Mouse (Mus musculus) large intestine, adult 2 months (tissue): ENCODE results near the gene Usp18. TPM values are rescaled to one million over a fixed set of nuclear protein-coding genes. Genes with fewer than 3 reads are reported as not detected.

ENCODE experiments used
- DNase-seq: peaks from one replicate; pipeline ENCODE4 v3.0.0-alpha.2; 2012; ENCODE audit warnings: low read depth, low spot score
- WGBS: fragments of 180-500 bp; shearing (Covaris S2); methylation state at CpG from one replicate; pipeline ENCODE4 v1.1.7; 2018; 5-methylcytosine and 5-hydroxymethylcytosine counted together
- polyA plus RNA-seq: library from polyadenylated mRNA; depleted of rRNA; stranded (reverse); fragments of >200 nt; gene quantifications from 2 replicates; pipeline ENCODE4 v1.2.3, GENCODE M21; 2012; rRNA removed

Usp18 gene
- polyA plus RNA-seq = 4.7 and 17.0 TPM in 2 replicates

DNA sequence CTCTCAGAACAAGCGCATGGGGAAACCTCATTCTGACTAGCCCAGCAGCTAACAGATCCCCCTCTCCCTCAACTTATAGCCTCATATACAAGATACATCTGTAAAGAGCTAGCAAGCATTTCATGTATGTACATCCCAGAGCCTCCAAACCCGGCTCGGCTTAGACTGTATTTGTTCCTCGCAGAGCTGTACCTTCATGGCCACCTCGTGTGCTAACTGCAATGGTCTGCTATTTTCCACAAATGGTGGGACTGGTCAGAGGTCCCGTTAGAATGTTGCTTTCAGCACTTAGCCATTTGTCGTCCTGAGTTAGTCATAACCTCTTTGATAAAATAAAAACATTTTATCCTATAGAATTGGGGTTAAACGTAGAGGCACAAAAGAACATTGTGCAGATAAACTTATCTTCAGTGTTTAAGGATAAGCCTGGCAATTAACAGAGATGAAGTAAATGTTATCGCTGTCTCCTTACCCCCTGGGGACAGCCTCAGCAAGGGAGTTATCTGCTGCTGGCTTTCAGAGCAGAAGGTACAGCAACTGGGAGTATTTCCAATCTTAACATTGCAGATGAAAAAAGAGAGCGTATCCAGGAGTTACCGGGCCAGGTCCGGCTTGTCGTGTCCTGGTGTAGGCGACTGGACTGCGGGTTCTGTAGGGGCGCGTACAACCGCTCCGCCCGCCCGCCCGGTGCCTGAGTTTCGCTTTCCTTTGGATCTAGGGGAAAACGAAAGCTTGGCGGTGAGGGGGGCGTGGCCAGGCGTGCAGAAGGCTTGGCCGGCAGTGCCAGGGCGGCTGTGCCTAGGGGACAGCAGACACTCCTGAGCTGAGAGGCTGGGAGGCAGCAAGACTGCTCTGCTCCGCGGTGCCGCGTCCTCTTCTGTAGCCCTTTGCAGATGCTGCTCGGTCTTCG, at the start of gene Usp18:
TSS of gene Usp18 (plus strand) at position 780 of the 910 bp plus-strand sequence.
- DNase-seq = peak; percentile 65
- 3% methylated on average over 35 of the region's 35 CpGs for WGBS

DNA sequence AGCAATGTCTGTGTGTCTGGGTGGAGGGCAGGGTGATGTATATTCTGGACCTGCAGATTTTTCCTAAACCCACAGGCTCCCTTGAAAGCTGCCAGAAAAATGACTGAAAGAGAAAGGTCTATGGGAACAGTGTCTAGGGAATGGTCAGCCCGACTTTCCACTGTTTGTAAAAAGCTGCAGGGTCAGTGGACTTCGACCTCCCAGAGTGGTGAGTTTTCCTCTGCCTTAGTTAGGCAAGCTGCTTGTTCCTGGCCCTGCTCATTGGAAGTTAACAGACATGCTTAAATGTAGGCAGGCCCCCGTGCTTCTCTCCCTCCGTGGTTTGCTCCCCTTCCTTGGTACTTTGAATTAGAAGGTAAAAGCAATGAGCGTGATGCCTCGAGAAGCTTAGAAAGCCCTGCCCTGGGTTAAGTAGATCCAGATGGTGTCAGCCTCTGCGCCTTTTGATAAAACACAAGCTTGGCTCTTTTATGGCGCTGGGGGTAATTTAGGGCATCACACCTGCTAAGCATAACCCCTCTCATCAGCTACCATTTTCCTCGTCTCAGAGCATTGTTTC, 47.8 kb upstream of the Usp18 start:
- no peak for DNase-seq
- 46% methylated on average over 9 of the region's 9 CpGs for WGBS

DNA sequence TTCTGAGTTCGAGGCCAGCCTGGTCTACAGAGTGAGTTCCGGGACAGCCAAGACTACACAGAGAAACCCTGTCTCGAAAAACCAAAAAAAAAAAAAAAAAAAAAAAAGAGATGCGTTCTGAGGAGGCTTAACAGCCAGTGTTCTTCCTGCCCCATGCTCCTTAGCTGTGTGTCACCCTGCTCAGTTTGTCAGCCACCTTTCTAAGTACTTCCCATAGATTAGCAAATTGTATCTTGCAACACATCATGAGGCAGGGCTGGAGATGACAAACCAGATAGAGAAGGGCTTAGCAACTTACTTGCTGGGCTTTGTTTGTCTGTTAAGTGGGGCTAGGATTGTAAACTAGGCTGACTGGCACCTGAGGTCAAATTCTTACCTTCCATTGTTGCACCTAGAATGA, 45.2 kb upstream of the Usp18 start:
- WGBS = 80% methylated on average over 4 of the region's 4 CpGs
- no peak for DNase-seq

DNA sequence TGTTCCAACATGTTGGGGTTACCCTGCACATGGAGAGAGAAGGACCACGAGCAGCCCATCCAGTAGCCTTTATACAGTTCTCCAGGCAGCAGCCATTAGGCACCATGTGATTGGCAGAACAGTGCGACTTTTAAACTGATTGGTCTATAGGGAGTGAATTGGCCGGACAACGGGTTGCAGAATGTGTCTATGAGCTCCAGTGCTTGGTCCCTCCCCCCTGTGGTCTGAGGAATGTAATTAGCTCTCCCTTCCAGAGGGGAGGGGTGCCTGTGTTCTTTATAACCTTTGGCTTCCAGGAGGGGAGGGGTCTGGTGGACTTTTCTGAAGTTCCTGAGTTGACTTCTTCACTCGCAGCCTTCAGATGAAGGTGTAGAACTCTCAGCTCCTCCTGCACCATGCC, 43.7 kb upstream of the Usp18 start:
- 87% methylated on average over 5 of the region's 5 CpGs for WGBS

DNA sequence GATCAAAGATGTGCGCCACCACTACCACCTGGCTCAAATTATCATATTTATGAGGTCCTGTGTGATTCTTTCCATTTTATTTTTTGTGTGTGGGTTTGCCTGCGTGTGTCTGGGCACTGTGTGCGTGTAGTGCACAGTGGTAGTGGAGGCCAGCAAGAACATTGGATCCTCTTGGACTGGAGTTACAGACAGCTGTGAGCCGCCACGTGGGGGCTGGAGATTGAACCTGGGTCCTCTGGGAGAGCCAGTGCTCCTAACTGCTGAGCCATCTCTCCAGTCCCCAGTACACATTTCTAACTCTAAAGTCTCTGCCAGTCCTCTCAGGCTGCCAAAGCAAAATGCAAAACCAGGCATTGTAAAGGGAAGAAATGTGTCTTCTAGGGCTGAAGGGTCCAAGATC, 39.2 kb upstream of the Usp18 start:
- no peak for DNase-seq
- WGBS = 81% methylated on average over 5 of the region's 5 CpGs

More for the DNA sequence above, 43.7 kb upstream of the Usp18 start:
- DNase-seq = no peak

DNA sequence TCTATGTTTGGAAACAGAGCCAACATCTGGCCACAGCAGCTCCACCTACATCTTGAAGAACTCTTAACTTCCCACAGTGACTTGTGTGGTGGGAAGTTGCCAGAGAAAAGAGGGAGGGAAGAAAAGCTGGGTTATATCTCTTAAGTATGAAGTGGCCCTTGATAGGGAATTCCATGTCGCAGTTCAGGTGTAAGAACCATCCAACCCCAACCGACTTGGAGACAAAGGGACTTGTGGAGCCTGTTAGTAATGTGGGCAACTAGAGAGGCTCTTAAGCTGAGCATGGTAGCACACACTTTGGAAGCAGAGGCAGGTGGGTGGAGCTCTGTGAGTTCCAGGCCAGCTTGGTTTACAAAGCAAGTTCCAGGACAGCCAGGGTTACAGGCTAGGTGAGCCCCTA, 36.1 kb upstream of the Usp18 start:
- WGBS = 70% methylated on average over 2 of the region's 2 CpGs

DNA sequence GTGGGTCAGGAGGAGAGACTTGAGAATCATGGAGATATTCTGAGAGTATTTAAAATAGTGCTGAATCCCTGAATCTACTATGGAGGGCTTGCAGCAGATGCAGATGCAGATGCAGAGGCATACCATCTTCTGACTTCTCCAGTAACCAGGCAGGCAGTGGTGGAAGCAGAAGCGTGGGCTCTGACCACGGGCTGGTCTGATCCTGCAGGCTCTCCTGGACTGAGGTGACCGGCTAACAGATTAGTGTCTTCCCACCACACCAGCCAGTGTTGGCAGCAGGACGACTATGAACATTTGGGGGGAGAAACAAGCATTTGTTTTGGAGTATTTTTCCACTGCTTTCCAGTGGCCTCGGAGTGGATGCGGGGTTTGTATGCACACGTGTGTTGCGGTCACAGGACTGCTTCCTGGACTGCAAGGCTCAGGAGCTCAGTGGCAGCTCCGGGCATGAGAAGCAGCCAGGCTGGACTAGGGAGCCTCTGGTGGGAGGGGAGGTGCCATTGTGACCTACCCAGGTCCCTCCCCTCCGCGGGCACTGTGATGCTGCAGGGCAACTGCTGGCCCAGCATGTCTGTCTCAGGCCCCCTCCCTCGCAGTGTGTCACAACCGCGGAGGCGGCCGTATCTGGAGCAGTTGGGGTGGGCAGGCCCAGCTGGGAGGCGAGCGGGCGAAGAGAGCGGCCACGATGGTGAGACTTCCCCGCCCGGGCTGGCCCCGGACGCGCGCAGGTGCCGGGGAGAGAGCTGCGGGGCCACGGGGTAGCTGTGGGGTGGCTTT, 35.4 kb upstream of the Usp18 start, which contains the start of gene Tuba8:
TSS of gene Tuba8 (plus strand) at position 548 of the 777 bp plus-strand sequence.
- no peak for DNase-seq
- 4% methylated on average over 30 of the region's 30 CpGs for WGBS

More for the DNA sequence above, 36.1 kb upstream of the Usp18 start:
- DNase-seq = no peak

DNA sequence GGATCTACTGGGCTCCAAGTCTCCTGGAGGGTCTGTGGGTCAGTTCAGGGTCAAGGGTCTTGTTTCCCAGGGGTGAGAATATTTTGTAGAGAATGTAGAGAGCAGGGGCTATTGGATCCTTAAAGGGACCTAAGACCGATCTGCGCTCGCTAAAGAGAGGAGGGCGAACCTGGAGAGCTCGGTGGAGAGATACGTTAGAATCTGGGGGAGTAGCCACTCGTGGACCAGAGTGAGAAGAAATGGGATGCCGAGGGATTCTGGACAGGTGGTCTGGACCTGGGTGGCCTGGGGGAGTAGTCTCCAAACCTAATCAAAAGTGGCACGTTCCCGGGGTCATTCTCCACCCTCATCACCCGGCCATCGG, 34.8 kb upstream of the Usp18 start:
- WGBS = 1% methylated on average over 12 of the region's 12 CpGs
- no peak for DNase-seq

DNA sequence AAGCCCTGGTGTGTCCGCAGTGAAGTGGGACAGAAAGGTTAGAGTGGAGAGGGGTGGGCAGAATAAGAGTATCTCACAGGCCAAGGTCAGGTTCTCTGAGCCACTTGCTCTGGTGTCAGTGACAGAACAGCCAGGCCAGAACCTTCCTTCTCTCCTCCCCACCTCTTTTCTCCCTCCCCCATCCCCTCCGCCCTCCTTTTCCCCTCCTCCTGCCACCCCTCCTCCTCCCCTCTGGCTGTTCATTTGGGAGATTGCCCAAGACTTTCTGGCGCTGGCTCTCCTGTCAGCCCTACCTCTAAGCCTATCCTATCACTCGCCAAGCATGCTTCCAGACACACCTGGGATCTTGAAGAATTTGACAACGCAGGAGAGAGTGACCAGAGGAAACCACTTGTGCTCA, 34.0 kb upstream of the Usp18 start:
- WGBS = 9% methylated on average over 5 of the region's 5 CpGs
- no peak for DNase-seq

DNA sequence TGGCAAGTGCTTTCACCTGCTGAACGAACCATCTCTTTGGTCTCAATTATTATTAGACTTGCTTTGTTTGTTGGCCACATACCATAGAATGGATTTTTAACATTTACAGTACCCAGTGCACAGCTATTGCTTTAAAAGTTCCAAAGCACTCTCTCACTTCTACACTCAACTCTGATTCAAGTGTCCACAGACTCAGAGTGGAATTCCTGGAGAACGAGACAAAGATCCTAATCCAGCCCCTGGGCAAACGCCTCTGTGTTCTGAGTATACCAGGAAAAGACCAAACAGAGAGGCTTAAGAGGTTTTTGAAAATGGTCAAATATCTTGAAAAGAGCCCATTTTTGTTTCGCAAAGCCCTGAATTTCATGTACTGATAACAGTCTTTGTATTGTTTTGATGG, 32.7 kb upstream of the Usp18 start:
- WGBS = 86% methylated on average over 4 of the region's 4 CpGs
- no peak for DNase-seq

DNA sequence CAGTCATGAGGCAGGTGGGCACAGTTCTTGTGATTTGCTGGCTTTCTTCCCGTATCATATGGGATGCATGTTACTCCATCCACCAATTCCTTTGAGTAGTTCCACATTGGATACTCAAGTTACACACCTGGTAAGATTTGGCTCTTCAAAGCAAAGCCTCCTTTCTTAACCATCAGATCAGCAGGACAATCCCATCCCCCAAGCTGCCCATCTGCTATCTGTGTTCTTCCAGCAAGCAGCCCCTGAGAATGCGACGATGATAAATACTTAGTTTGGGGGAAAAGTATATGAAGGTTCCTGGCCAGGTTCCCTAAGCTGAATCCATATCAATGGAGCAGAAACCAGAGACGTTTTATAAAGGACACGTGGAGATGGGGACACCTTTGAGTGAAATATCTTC, 31.5 kb upstream of the Usp18 start:
- WGBS = 80% methylated on average over 5 of the region's 5 CpGs
- no peak for DNase-seq

DNA sequence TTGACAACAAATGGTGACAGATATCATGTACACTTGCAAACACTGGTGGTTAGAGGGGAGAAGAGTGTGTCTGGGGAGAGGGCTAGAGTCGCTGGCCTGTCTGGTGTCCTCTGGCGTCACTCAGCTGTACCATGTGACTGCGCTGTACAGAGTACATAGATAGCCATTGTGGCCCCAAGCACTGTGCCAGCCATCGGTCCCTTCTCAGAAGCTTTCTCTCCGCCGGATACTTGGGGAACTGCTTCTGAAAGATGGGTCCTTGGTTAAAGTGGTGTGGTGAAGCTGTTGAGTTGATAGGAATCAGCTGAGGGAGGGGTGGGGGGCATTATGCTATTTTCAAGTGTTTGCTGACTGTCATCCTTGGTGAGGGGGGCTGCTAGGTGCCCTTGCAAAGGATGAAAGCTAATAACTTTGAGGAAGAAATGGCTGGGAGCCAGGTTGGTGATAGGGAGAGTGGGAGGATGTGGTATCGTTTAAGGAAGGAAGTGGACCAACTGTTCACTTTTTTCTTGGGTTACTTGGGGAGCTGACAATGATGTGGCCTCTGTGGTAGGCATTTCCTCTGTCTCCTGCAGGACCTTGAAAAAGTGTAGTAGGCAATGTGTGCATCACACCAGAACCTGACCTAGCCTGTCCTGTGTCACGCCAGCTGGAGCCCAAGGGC, 30.9 kb upstream of the Usp18 start:
- DNase-seq = no peak

DNA sequence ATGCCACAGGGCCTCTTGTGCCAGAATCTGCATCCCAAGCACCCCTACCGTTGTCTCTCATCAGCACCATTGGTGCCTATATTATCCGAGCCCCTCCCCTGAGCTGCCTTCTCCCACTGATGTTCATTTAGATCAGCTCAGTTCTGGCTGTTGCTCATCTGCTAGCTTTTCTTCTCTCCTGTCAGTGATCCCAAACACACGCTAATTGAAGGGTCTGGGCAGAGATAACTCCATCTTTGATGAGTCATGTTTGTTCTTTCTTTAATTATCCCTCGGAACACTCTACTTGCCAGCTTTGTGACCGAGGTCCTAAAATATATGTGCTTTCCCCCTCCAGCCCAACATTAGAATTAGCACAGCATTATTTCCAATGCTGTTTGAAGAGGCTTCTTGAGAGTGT, 30.4 kb upstream of the Usp18 start:
- DNase-seq = no peak
- WGBS = 48% methylated on average over 5 of the region's 5 CpGs

More for the DNA sequence above, 30.9 kb upstream of the Usp18 start:
- 85% methylated on average over 8 of the region's 8 CpGs for WGBS

DNA sequence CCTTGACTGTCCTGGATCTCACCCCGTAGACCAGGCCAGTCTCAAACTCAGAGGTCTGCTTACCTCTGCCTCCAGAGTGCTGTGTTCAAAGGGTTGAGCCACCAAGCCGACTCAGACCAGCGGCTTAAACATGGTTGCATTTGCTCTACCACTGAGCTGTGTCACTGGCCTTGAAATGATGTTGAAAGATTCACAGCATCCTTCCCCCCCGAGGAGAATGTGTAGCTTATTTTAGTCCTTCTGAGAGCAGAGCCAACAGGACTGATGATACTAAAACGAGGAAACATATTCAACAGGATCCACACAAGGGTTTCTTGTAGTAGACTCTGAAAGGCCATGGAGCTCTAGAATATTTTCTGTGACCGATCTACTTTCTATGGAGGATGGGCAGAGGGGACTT, 29.8 kb upstream of the Usp18 start:
- no peak for DNase-seq
- 73% methylated on average over 6 of the region's 6 CpGs for WGBS

DNA sequence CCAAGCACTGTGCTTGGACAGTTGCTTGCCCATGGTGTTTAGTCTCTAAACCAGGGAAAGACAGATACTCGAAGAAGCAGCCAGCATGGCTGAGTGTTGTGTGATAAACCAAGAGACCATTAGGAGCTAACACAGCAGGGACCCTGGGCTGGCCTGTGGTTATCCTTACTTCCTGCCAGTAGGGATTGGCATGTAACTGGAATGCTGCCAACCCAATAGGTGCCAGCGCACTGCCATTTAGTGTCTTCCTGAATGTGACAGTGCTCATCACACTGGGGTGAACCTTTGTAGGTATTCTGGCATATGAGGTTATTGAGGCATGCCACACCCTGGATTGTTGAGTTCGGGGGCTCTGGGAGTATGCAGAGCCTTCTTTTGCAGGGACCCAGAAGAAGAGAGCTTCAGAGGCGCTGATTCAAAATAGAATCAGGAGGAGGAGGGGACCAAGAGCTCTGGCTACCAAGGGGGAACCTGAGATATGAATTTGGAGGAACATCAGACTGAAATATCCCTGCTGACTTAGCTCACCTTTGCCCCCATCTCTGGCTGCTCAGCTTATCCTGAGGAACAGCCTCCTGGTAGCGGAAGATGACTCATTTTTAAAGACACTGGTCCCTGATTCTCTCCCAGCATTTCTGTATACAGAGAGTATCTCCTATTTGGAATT, 29.0 kb upstream of the Usp18 start:
- WGBS = 65% methylated on average over 5 of the region's 5 CpGs
- no peak for DNase-seq

DNA sequence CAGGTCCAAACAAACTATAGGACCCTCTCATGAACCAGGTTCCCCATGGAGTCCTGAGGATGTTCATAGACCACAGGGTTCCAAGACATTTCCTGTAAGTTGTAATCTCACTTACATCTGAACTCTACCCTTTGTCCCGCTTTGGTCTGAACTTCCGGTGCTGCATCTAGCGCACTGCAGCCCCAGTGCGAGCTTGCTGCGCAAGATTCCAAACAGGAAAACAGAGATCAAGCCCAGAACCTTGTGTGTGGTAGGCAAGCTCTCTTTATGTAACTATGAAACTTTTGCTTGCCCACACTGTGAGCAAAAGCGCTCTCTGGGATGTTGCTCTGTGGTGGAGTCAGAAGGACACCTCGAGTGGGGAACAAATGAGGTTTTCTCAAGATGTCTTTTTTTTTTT, 27.7 kb upstream of the Usp18 start:
- WGBS = 81% methylated on average over 7 of the region's 7 CpGs
- DNase-seq = no peak

DNA sequence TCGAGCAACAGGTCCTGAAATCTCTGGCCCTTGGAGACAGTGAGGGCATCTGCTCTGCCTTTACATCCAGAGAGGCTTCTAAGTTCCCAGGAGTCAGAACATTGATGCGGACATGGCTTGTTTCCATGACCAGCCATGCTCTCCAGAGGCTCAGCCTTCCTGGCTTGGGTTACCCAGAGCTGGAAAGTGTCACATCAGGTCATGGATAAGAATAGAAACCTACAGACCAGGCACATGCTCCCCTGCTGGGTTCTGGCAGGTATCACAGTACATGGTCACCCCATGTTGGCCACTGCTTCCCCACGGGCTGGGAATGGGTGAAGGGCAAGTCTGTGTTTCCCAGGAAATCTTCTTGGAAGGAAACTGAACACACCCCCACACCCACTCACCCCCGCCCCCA, 26.3 kb upstream of the Usp18 start:
- no peak for DNase-seq
- WGBS = 74% methylated on average over 4 of the region's 4 CpGs

DNA sequence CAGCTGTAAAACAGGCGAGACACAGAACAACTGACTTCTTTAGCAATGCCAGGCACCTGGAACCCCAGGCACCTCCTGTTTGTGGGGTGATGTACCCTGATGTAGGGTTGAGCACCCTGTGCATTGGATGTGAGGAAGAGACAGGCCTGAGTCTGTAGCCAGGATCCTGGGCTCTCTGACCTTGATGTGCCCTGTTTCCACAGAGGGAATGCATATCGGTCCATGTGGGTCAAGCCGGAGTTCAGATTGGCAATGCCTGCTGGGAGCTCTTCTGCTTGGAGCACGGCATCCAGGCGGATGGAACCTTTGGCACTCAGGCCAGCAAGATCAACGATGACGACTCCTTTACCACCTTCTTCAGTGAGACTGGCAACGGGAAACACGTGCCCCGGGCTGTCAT, 25.5 kb upstream of the Usp18 start:
- 86% methylated on average over 10 of the region's 10 CpGs for WGBS
- DNase-seq = no peak

DNA sequence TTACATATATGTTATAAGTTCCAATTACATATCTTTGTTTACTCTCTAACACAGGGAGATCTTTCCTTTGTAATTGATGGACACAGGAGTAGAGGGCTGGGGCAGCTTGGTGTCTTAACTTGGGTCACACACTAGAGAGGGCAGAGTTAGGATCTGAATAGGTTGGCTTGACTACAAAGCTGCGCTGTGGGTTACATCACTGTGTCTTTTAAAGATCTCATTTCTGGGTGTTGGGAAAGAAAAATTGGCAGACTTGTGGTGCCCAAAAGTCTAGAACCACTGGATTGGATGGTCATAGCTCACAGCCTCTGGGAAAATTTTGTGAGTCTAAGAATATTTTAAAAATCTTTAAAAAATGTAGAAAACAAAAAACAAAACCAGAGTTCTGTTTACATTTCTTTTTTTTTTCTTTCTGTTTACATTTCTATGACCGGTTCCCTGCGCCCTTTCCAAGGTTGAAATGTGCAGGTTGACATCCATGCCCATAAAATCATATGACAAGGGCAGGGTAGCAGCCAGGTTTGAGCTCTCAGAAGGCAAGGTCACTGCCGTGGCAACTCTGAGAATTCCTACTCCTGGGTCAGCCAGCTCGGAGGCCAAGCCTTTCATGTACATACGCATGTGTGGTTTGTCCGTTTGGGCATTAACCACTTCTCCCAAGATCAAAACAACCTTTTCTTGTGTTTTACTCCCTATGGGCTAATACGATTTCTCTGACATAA, 23.7 kb upstream of the Usp18 start:
- WGBS = 51% methylated on average over 8 of the region's 8 CpGs
- no peak for DNase-seq
